Mouse (Mus musculus) kidney, embryonic 14.5 days (tissue): ENCODE measurements at regions not wholly inside any gene's neighbourhood (a gene's known extent, or its start where the extent isn't known, plus 50 kb on each side); places are given as distances from the start of the nearest gene placed in this dataset.
A peak's percentile ranks its signal among the peaks of the same experiment; 100 is the strongest.

Source experiments
- ATAC-seq: fragments of 200-750 bp; cut with Nextera tagmentation; 2 replicates; pipeline ENCODE4 v1.8.0; 2017; ENCODE audit warnings: moderate number of reproducible peaks, mild to moderate bottlenecking, moderate TSS enrichment, moderate library complexity; ENCODE audit not compliant: low FRiP score, low TSS enrichment
- H3K27ac ChIP-seq: fragments of 300-500 bp; sonication (generic); 2 replicates; pipeline ENCODE4 v1.5.1; 2014; ENCODE audit warnings: low read depth, mild to moderate bottlenecking, low read length, moderate library complexity, mixed read lengths
- H3K27me3 ChIP-seq: fragments of 300-500 bp; sonication (generic); 2 replicates; pipeline ENCODE4 v1.6.1; 2014; ENCODE audit warnings: mild to moderate bottlenecking, low read length; ENCODE audit not compliant: control insufficient read depth, insufficient read depth
- H3K36me3 ChIP-seq: fragments of 300-500 bp; sonication (generic); 2 replicates; pipeline ENCODE4 v1.6.1; 2014; ENCODE audit warnings: low read length, mixed read lengths; ENCODE audit not compliant: control insufficient read depth, insufficient read depth
- H3K4me1 ChIP-seq: fragments of 300-500 bp; sonication (generic); 2 replicates; pipeline ENCODE4 v1.6.1; 2014; ENCODE audit warnings: low read length, mixed read lengths; ENCODE audit not compliant: control insufficient read depth, insufficient read depth
- H3K4me2 ChIP-seq: fragments of 300-500 bp; sonication (generic); replicated peaks from 2 replicates; pipeline ENCODE4 v1.6.1; 2014; ENCODE audit warnings: low read depth, mild to moderate bottlenecking, low read length
- H3K4me3 ChIP-seq: fragments of 300-500 bp; sonication (generic); 2 replicates; pipeline ENCODE4 v1.5.1; 2014; ENCODE audit warnings: mild to moderate bottlenecking, low read length
- H3K9ac ChIP-seq: fragments of 300-500 bp; sonication (generic); 2 replicates; pipeline ENCODE4 v1.6.1; 2014; ENCODE audit warnings: low read depth, mild to moderate bottlenecking, low read length, moderate library complexity
- H3K9me3 ChIP-seq: fragments of 300-500 bp; sonication (generic); 2 replicates; pipeline ENCODE4 v1.6.1; 2016; ENCODE audit warnings: low read length; ENCODE audit not compliant: control insufficient read depth
- WGBS: fragments of 180-500 bp; shearing (Covaris S2); extraction: QIAGEN DNeasy Blood & Tissue Kit; methylation state at CpG from one replicate; pipeline ENCODE4 v1.1.7; 2014; 5-methylcytosine and 5-hydroxymethylcytosine counted together

DNA sequence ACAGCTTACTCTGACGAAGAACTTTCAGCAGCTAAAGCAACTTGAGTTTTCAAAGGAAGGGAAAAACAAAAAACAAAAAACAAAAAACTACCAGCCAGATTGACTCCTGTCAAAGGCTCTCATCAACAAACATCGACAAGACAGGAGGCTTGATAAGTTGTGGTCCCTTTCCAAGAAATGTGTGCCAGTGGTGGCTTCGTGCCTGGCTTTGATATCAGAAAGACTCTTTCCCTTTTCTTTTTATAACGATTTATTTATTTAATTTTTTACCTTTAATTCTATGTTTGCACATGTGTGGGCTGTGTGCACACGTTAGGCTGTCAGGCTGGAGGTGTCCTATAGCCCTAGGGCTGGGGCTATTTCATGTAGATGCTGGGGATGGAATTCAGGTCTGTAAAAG, 60.4 kb downstream of the Dact1 start:
- H3K9me3 ChIP-seq = no peaks in the 10 kb centered on the region
- no peak overlapping the region for H3K27ac ChIP-seq
- H3K27me3 ChIP-seq = no peaks in the 10 kb centered on the region
- H3K4me3 ChIP-seq = no peak overlapping the region
- ATAC-seq = no peak
- H3K9ac ChIP-seq = no peak overlapping the region
- H3K4me1 ChIP-seq = no peaks in the 10 kb centered on the region
- no peak overlapping the region for H3K4me2 ChIP-seq
- 67% methylated on average over 5 of the region's 5 CpGs for WGBS
- H3K36me3 ChIP-seq = no peaks in the 10 kb centered on the region

DNA sequence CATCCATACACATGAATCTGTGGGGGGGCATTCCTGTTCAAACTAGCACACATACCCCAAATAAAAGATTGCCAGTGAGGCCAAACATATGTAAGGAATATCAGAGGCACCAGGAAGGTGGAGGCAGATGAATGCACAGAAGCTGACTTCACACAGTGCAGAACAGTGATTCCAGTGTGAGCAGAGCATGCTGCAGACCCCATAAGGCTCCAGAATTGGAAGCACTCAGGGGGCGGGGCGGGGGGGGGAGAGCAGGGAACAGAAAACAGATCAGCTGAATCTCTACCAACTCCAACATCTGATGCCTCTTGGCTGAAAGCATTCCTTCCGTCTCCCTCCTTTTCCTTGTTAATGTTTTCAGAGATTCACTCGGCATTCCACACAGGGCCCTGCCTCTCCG, 62.3 kb downstream of the Dact1 start:
- Histone ChIP-seq H3K36me3 (no peaks in the 10 kb centered on the region), H3K4me1 (0 out of 2 replicates have a peak, but pooled peaks cover 4% of the 10 kb centered on the region), H3K9me3 (no peaks in the 10 kb centered on the region), H3K4me3 (no peak overlapping the region), H3K27ac (no peak overlapping the region), H3K4me2 (no peak overlapping the region), H3K27me3 (no peaks in the 10 kb centered on the region), H3K9ac (no peak overlapping the region)
- 82% methylated on average over 5 of the region's 5 CpGs for WGBS
- no peak for ATAC-seq

GRCm38 (mm10) chr12:71373633-71374032, 63.9 kb downstream of the Dact1 start:
- H3K9ac ChIP-seq = no peak overlapping the region
- H3K4me2 ChIP-seq = no peak overlapping the region
- H3K27ac ChIP-seq = no peak overlapping the region
- no peaks in the 10 kb centered on the region for H3K9me3 ChIP-seq
- H3K36me3 ChIP-seq = no peaks in the 10 kb centered on the region
- WGBS = 37% methylated on average over 2 of the region's 2 CpGs
- no peaks in the 10 kb centered on the region for H3K27me3 ChIP-seq
- H3K4me3 ChIP-seq = no peak overlapping the region
- peak; percentile 33; the same call in 1 of the 2 replicates for ATAC-seq
- peaks cover 6% of the 10 kb centered on the region; the same call in 1 of the 2 replicates for H3K4me1 ChIP-seq

- Histone ChIP-seq H3K9ac (no peak overlapping the region), H3K27ac (peak overlapping the region; percentile 42; the same call in 1 of the 2 replicates), H3K4me1 (peaks cover 6% of the 10 kb centered on the region; the same call in 1 of the 2 replicates), H3K4me3 (peak overlapping the region; percentile 24; the same call in 1 of the 2 replicates), H3K9me3 (no peaks in the 10 kb centered on the region), H3K4me2 (peak overlapping the region; percentile 40), H3K27me3 (no peaks in the 10 kb centered on the region), H3K36me3 (no peaks in the 10 kb centered on the region)
- 27% methylated on average over 8 of the region's 8 CpGs for WGBS
- 0 out of 2 replicates have a peak, but pooled peaks have one; percentile 36 for ATAC-seq
These were observed 66.8 kb downstream of the Dact1 start for GRCm38 (mm10) chr12:71376446-71376845.

DNA sequence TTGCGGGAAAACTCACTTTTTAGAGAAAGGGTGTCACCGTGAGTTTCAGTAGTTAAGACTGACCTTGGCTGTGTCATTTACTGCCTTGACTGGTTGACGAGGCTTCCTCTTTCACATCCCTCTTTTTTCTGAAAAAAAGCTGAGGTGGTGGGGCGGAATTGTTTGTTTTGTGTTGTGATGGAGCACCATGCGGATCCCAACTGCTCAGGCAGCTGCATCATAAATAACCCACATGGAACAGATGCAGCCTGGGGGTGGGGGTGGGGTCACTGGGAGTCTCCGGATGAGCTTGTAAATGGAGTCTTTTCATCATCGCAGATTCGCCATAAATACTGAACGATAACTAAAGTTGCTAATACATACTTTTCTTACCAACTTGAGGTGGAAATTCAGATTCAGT, 67.3 kb downstream of the Dact1 start:
- peak; percentile 77; the same call in 1 of the 2 replicates for ATAC-seq
- H3K27me3 ChIP-seq = no peaks in the 10 kb centered on the region
- H3K4me2 ChIP-seq = peak overlapping the region; percentile 40
- no peaks in the 10 kb centered on the region for H3K36me3 ChIP-seq
- WGBS = 9% methylated on average over 9 of the region's 9 CpGs
- no peak overlapping the region for H3K9ac ChIP-seq
- peak overlapping the region; percentile 24; the same call in 1 of the 2 replicates for H3K4me3 ChIP-seq
- peaks cover 6% of the 10 kb centered on the region; the same call in 1 of the 2 replicates for H3K4me1 ChIP-seq
- no peaks in the 10 kb centered on the region for H3K9me3 ChIP-seq
- H3K27ac ChIP-seq = peak overlapping the region; percentile 42; the same call in 1 of the 2 replicates

- Histone ChIP-seq H3K4me1 (peaks cover 6% of the 10 kb centered on the region; the same call in 1 of the 2 replicates), H3K9ac (no peak overlapping the region), H3K27me3 (no peaks in the 10 kb centered on the region), H3K4me3 (no peak overlapping the region), H3K36me3 (no peaks in the 10 kb centered on the region), H3K9me3 (no peaks in the 10 kb centered on the region), H3K4me2 (no peak overlapping the region), H3K27ac (no peak overlapping the region)
- no peak for ATAC-seq
- WGBS = 92% methylated on average over 8 of the region's 8 CpGs
These were observed 70.1 kb downstream of the Dact1 start for GRCm38 (mm10) chr12:71379626-71380423.

- Histone ChIP-seq H3K4me2 (no peak overlapping the region), H3K4me3 (no peak overlapping the region), H3K9ac (no peak overlapping the region), H3K27ac (no peak overlapping the region), H3K4me1 (peaks cover 6% of the 10 kb centered on the region; the same call in 1 of the 2 replicates), H3K36me3 (no peaks in the 10 kb centered on the region), H3K9me3 (no peaks in the 10 kb centered on the region), H3K27me3 (no peaks in the 10 kb centered on the region)
- WGBS = 91% methylated on average over 3 of the region's 3 CpGs
- no peak for ATAC-seq
These were observed 70.7 kb downstream of the Dact1 start for GRCm38 (mm10) chr12:71380424-71380761.

DNA sequence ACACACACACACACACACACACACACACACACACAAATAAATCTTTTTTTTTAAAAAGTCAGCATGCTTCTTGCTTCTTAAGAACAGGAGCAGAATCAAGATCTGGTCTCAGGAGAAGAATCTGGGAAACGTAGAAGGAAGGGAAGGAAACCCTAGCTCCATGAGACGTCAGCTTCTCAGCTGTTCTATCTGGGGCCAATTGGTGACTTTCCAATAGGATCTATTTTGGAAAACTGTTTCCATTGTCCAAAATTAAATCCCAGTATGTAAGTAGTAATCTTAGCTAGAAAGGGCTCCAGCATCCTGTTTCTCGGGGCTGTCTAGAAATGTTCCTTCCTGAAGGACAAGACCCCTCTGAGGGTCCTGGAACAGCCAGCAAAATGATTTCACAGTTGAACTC, 76.6 kb downstream of the Dact1 start:
- no peaks in the 10 kb centered on the region for H3K9me3 ChIP-seq
- H3K36me3 ChIP-seq = no peaks in the 10 kb centered on the region
- WGBS = 83% methylated on average over 3 of the region's 3 CpGs
- H3K4me3 ChIP-seq = no peak overlapping the region
- no peak overlapping the region for H3K9ac ChIP-seq
- H3K27ac ChIP-seq = no peak overlapping the region
- H3K4me1 ChIP-seq = no peaks in the 10 kb centered on the region
- H3K4me2 ChIP-seq = no peak overlapping the region
- H3K27me3 ChIP-seq = no peaks in the 10 kb centered on the region
- no peak for ATAC-seq

GRCm38 (mm10) chr12:71391481-71391880, 81.8 kb downstream of the Dact1 start:
- H3K36me3 ChIP-seq = no peaks in the 10 kb centered on the region
- ATAC-seq = no peak
- 60% methylated on average over 6 of the region's 6 CpGs for WGBS
- H3K4me1 ChIP-seq = no peaks in the 10 kb centered on the region
- H3K4me3 ChIP-seq = no peak overlapping the region
- H3K9ac ChIP-seq = no peak overlapping the region
- no peaks in the 10 kb centered on the region for H3K27me3 ChIP-seq
- no peak overlapping the region for H3K4me2 ChIP-seq
- no peaks in the 10 kb centered on the region for H3K9me3 ChIP-seq
- no peak overlapping the region for H3K27ac ChIP-seq
